Mouse (Mus musculus) ES-E14 (cell line): ENCODE measurements around the gene Sae1.

Experiments
- CHD2 ChIP-seq: IDR thresholded peaks from 2 replicates; pipeline ENCODE4 v1.6.1; 2014; ENCODE audit warnings: mild to moderate bottlenecking, low read depth, low read length, inconsistent platforms
- MAFK ChIP-seq: IDR thresholded peaks from 2 replicates; pipeline ENCODE4 v1.6.1; 2014; ENCODE audit warnings: mild to moderate bottlenecking, low read depth, low read length, inconsistent platforms; ENCODE audit not compliant: insufficient read depth
- ZC3H11A ChIP-seq: IDR thresholded peaks from 2 replicates; pipeline ENCODE4 v1.6.1; 2012; ENCODE audit warnings: low read depth, mild to moderate bottlenecking, inconsistent platforms, low read length, borderline replicate concordance
- ZNF384 ChIP-seq: IDR thresholded peaks from 2 replicates; pipeline ENCODE4 v1.6.1; 2012; ENCODE audit warnings: low read depth, low read length, inconsistent platforms

- no peak for TF ChIP-seq ZNF384
- TF ChIP-seq CHD2: no peak
- TF ChIP-seq MAFK: peak; percentile 56; the same call in 1 of the 2 replicates
- TF ChIP-seq ZC3H11A: no peak
Observed at GRCm38 (mm10) chr7:16415426-16415825, 27.8 kb upstream of the Sae1 start.
